29 mouse cellular contexts compared by ENCODE assay signal in genomic region chr10:62189303-62189702, GRCm38 (mm10). TPM values are rescaled to one million over a fixed set of nuclear protein-coding genes. Genes with fewer than 3 reads are reported as not detected.
DNase-seq lines count a peak whose midpoint lies in the region; ATAC-seq and TF ChIP-seq lines count a peak whose summit lies in the region.
"Had no signal": no experiment of that assay in that cellular context is flagged by ENCODE, and none has a peak within 500 bp of the region (broad histone marks: within the 10 kb centered on the region; RNA-seq: fewer than 3 reads in every experiment).

No protein-coding gene starts in this region.

- no peak overlapping the region for H3K4me2 ChIP-seq in kidney, postnatal 0 days (ENCODE audit: low read length)
- no peak overlapping the region for H3K4me2 ChIP-seq in stomach, embryonic 14.5 days (replicated peaks; ENCODE audit: low read depth, low read length)
- H3K4me2 ChIP-seq: embryonic facial prominence, embryonic 12.5 days; hindbrain, embryonic 15.5 days; limb, embryonic 13.5 days; liver, embryonic 12.5 days; lung, embryonic 14.5 days; midbrain, embryonic 12.5 days had no signal

- DNase-seq in gastrocnemius, postnatal 14 days, result peak; percentile 54
- DNase-seq in gastrocnemius, postnatal 4 days (ENCODE audit: low spot score in 2 of 2), result no peak
- DNase-seq in kidney, postnatal 0 days (ENCODE audit: low spot score), result no peak
- no peak for DNase-seq in kidney, adult 9 months
- peak; percentile 64 for DNase-seq in gastrocnemius, postnatal 25 days
- DNase-seq in left cerebral cortex, postnatal 14 days (ENCODE audit: low spot score in 2 of 2), result no peak
- DNase-seq: cerebellum, adult 11-12 months; cerebellum, postnatal 25 days; forebrain, postnatal 0 days; layer of hippocampus, postnatal 36 days; lung, embryonic 14.5 days had no signal

- no peaks in the 10 kb centered on the region for H3K9me3 ChIP-seq in kidney, postnatal 0 days (replicated peaks; ENCODE audit: low read length)
- no peaks in the 10 kb centered on the region for H3K9me3 ChIP-seq in stomach, embryonic 14.5 days (ENCODE audit: control insufficient read depth, low read depth, low read length)
- H3K9me3 ChIP-seq: embryonic facial prominence, embryonic 12.5 days; G1E; heart, embryonic 10.5 days; hindbrain, embryonic 15.5 days; limb, embryonic 13.5 days; liver, embryonic 12.5 days; midbrain, embryonic 12.5 days had no signal

- no peak overlapping the region for H3K9ac ChIP-seq in kidney, postnatal 0 days (ENCODE audit: low read depth, low read length)
- no peak overlapping the region for H3K9ac ChIP-seq in stomach, embryonic 14.5 days (replicated peaks; ENCODE audit: low read depth, low read length)
- H3K9ac ChIP-seq: embryonic facial prominence, embryonic 12.5 days; forebrain, postnatal 0 days; hindbrain, embryonic 15.5 days; limb, embryonic 13.5 days; liver, embryonic 12.5 days; lung, embryonic 14.5 days; midbrain, embryonic 12.5 days had no signal

- H3K4me1 ChIP-seq in kidney, postnatal 0 days (replicated peaks; ENCODE audit: insufficient read depth, low read length), result no peaks in the 10 kb centered on the region
- 0 out of 2 replicates have a peak, but pooled peaks cover 4% of the 10 kb centered on the region for H3K4me1 ChIP-seq in stomach, embryonic 14.5 days (ENCODE audit: control insufficient read depth, insufficient read depth, low read length)
- H3K4me1 ChIP-seq: embryonic facial prominence, embryonic 12.5 days; heart, embryonic 10.5 days had no signal

- ATAC-seq in kidney, postnatal 0 days (replicated peaks; ENCODE audit: low FRiP score, low read depth), result no peak
- peak; percentile 69; the same call in 1 of the 2 replicates for ATAC-seq in stomach, embryonic 14.5 days (ENCODE audit: insufficient number of reproducible peaks, insufficient read depth, low FRiP score, low read depth)
- ATAC-seq: forebrain, postnatal 0 days; liver, embryonic 12.5 days had no signal

- H3K27me3 ChIP-seq in kidney, postnatal 0 days (ENCODE audit: insufficient read depth, low read length), result no peaks in the 10 kb centered on the region
- no peaks in the 10 kb centered on the region for H3K27me3 ChIP-seq in stomach, embryonic 14.5 days (ENCODE audit: control insufficient read depth, insufficient read depth, low read length)
- H3K27me3 ChIP-seq: embryonic facial prominence, embryonic 12.5 days; Patski had no signal

- H3K27ac ChIP-seq in kidney, postnatal 0 days, result 0 out of 2 replicates have a peak overlapping the region, but pooled peaks have one; percentile 27
- H3K27ac ChIP-seq in stomach, embryonic 14.5 days (ENCODE audit: low read length), result no peak overlapping the region
- H3K27ac ChIP-seq: embryonic facial prominence, embryonic 12.5 days; heart, embryonic 10.5 days; hindbrain, embryonic 15.5 days; limb, embryonic 13.5 days; liver, embryonic 12.5 days; midbrain, embryonic 12.5 days had no signal

- H3K36me3 ChIP-seq in kidney, postnatal 0 days (ENCODE audit: insufficient read depth, low read length), result no peaks in the 10 kb centered on the region
- no peaks in the 10 kb centered on the region for H3K36me3 ChIP-seq in stomach, embryonic 14.5 days (ENCODE audit: control insufficient read depth, insufficient read depth, low read length)
- H3K36me3 ChIP-seq: embryonic facial prominence, embryonic 12.5 days; heart, embryonic 10.5 days; hindbrain, embryonic 15.5 days; limb, embryonic 13.5 days; liver, embryonic 12.5 days; midbrain, embryonic 12.5 days had no signal

- WGBS in kidney, postnatal 0 days, result 63% methylated on average over 3 of the region's 3 CpGs
- 54% methylated on average over 3 of the region's 3 CpGs for WGBS in stomach, embryonic 14.5 days

- H3K4me3 ChIP-seq in kidney, postnatal 0 days (replicated peaks; ENCODE audit: low read depth, low read length), result no peak overlapping the region
- no peak overlapping the region for H3K4me3 ChIP-seq in stomach, embryonic 14.5 days (ENCODE audit: low read depth, low read length)
- H3K4me3 ChIP-seq: embryonic facial prominence, embryonic 12.5 days; heart, embryonic 10.5 days; hindbrain, embryonic 15.5 days; limb, embryonic 13.5 days; liver, embryonic 12.5 days; midbrain, embryonic 12.5 days had no signal

- intact Hi-C loops in gastrocnemius, postnatal 14 days (cut with DNase I; ENCODE audit: low total_unique reads), result loop anchor here (10.0 kb wide), 2 partner anchors 135 to 355 kb away; no protein-coding TSS in a partner anchor
- intact Hi-C loops in left cerebral cortex, postnatal 14 days (cut with DNase I), result loop anchor here (10.0 kb wide), 1 partner anchor 355 kb away; no protein-coding TSS in a partner anchor

- TF ChIP-seq CTCF in kidney, postnatal 0 days (IDR thresholded peaks at IDR 0.05; ENCODE audit: low read depth), result no peak

RNA-seq across cellular contexts. Expression of gene Tspan15, which starts 41.7 kb away (rescaled TPM):
- total RNA-seq in gastrocnemius, postnatal 14 days (2021), result 10 to 100 TPM; 11.4 TPM
- total RNA-seq in gastrocnemius, postnatal 4 days (2021), result 10 to 100 TPM; 25.5 to 30.8 TPM
- 47.0 and 49.8 TPM in 2 replicates for polyA plus RNA-seq in kidney, postnatal 0 days (2015; fragmentation: Nextera tagmentation; extraction: Ambion mirVana)
- 1 to 10 TPM; 4.0 to 5.2 TPM for total RNA-seq in gastrocnemius, postnatal 25 days (2021)
- 32.4 and 32.8 TPM in 2 replicates for polyA plus RNA-seq in stomach, embryonic 14.5 days (2014; fragmentation: Nextera tagmentation; extraction: Ambion mirVana)
- 1 to 10 TPM; 8.4 to 8.7 TPM for total RNA-seq in left cerebral cortex, postnatal 14 days (2021)

RNA-seq across cellular contexts. Expression of gene Fam241b, which starts 45.6 kb away (rescaled TPM):
- total RNA-seq in gastrocnemius, postnatal 14 days (2021), result 1 to 10 TPM in 1 of 2 experiments, under 1 TPM in 1; 0.38 to 1.4 TPM
- total RNA-seq in gastrocnemius, postnatal 4 days (2021), result under 1 TPM; 0.23 to 0.47 TPM
- polyA plus RNA-seq in kidney, postnatal 0 days (2015; fragmentation: Nextera tagmentation; extraction: Ambion mirVana), result 19.0 and 19.2 TPM in 2 replicates
- under 1 TPM; 0.41 to 0.59 TPM for total RNA-seq in gastrocnemius, postnatal 25 days (2021)
- polyA plus RNA-seq in stomach, embryonic 14.5 days (2014; fragmentation: Nextera tagmentation; extraction: Ambion mirVana), result 7.7 and 8.1 TPM in 2 replicates
- total RNA-seq in left cerebral cortex, postnatal 14 days (2021), result 10 to 100 TPM; 51.0 to 60.4 TPM
- total RNA-seq: megakaryocyte, adult 5-6 weeks; neutrophil, adult 5-6 weeks had no signal

RNA-seq across cellular contexts. Expression of gene Neurog3, which starts 56.4 kb away (rescaled TPM):
- not detected for total RNA-seq in gastrocnemius, postnatal 14 days (2021)
- not detected for total RNA-seq in gastrocnemius, postnatal 4 days (2021)
- not detected in 2 replicates for polyA plus RNA-seq in kidney, postnatal 0 days (2015; fragmentation: Nextera tagmentation; extraction: Ambion mirVana)
- total RNA-seq in gastrocnemius, postnatal 25 days (2021), result not detected
- 0.58 and 4.7 TPM in 2 replicates for polyA plus RNA-seq in stomach, embryonic 14.5 days (2014; fragmentation: Nextera tagmentation; extraction: Ambion mirVana)
- total RNA-seq in left cerebral cortex, postnatal 14 days (2021), result not detected
- total RNA-seq: adrenal gland, adult 18-20 months; CH12.LX; forebrain, postnatal 0 days; G1E; hematopoietic stem cell, adult 5-6 weeks; layer of hippocampus, adult 8-10 months; layer of hippocampus, postnatal 36 days; left cerebral cortex, postnatal 10 days; megakaryocyte, adult 5-6 weeks; monocyte, adult 5-6 weeks; neutrophil, adult 5-6 weeks had no signal
- polyA plus RNA-seq: forebrain, postnatal 0 days; G1E; heart, embryonic 10.5 days; heart, embryonic 16.5 days; hindbrain, embryonic 15.5 days; limb, embryonic 13.5 days; liver, embryonic 12.5 days; lung, embryonic 14.5 days; midbrain, embryonic 12.5 days; Patski had no signal

Comparison
In these comparisons a context has a peak if more than half of its experiments do, and no peak if none do; other contexts are left out.
1. DNase-seq: peak in gastrocnemius, postnatal 14 days (single experiment) and gastrocnemius, postnatal 25 days (single experiment); none in gastrocnemius, postnatal 4 days (0 of 2), kidney, postnatal 0 days (single experiment), kidney, adult 9 months (single experiment) and left cerebral cortex, postnatal 14 days (0 of 2).
2. RNA of gene Fam241b, which starts 45.6 kb away (total RNA-seq): 51.0 to 60.4 TPM in left cerebral cortex, postnatal 14 days; 0.38 to 1.4 TPM in gastrocnemius, postnatal 14 days, 0.41 to 0.59 TPM in gastrocnemius, postnatal 25 days and 0.23 to 0.47 TPM in gastrocnemius, postnatal 4 days; every median in the first group is over 10 times any median in the second.